Mouse (Mus musculus) lung, adult 2 months (tissue): ENCODE measurements around the gene Lrrc72. TPM values are rescaled to one million over a fixed set of nuclear protein-coding genes. Genes with fewer than 3 reads are reported as not detected.
A peak's percentile ranks its signal among the peaks of the same experiment; 100 is the strongest.

Experiments used
- DNase-seq: peaks from one replicate; pipeline ENCODE4 v3.0.0; 2022
- H3K4me1 ChIP-seq: fragments of 200-500 bp; 2 replicates; pipeline ENCODE4 v1.6.1; 2011; ENCODE audit warnings: low read length; ENCODE audit not compliant: control insufficient read depth, insufficient read depth
- H3K4me3 ChIP-seq: fragments of 200-500 bp; replicated peaks from 2 replicates; pipeline ENCODE3; 2011; ENCODE audit warnings: low read depth, mild to moderate bottlenecking, control low read depth, low read length; ENCODE audit errors: extremely low read depth
- CTCF ChIP-seq: fragments of 200-500 bp; IDR thresholded peaks from 2 replicates; pipeline ENCODE4 v1.5.1; 2011; ENCODE audit warnings: mild to moderate bottlenecking, low read length, control low read depth; ENCODE audit not compliant: insufficient read depth
- POLR2A ChIP-seq: fragments of 200-500 bp; IDR thresholded peaks from 2 replicates; pipeline ENCODE4 v1.6.1; 2011; ENCODE audit warnings: low read depth, mild to moderate bottlenecking, control low read depth, low read length, borderline replicate concordance; ENCODE audit errors: extremely low read depth
- WGBS: fragments of 180-500 bp; shearing (Covaris S2); methylation state at CpG from one replicate; pipeline ENCODE4 v1.1.7; 2018; 5-methylcytosine and 5-hydroxymethylcytosine counted together
- polyA plus RNA-seq: library from polyadenylated mRNA; depleted of rRNA; stranded (reverse); fragments of >200 nt; gene quantifications from 2 replicates; pipeline ENCODE4 v1.2.3, GENCODE M21; 2012; rRNA removed

Lrrc72 gene
- polyA plus RNA-seq, 1 experiment = not detected

DNA sequence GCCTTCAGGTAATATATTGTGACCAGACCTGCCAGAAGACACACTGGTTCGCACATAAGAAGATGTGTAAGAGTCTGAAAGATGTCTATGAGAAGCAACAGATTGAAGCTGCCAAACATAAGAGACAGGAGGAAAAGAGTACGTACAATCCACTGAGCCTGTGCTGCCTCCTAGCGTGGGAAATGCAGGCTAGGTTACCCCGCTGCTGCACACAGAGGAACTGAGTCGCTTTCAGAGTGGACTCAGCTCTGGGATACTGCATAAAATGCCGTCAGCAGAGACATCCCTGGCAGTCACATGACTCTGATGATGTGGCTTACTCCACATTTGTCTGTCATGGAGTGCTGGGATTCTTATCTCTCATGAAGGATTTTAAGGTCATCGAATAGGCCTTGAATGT lies 58.2 kb downstream of the Lrrc72 start:
- H3K4me1 ChIP-seq = no peaks in the 10 kb centered on the region
- DNase-seq = no peak
- TF ChIP-seq CTCF (peak; percentile 6; the same call in 1 of the 2 replicates), POLR2A (no peak)
- 89% methylated on average over 7 of the region's 7 CpGs for WGBS
- no peak overlapping the region for H3K4me3 ChIP-seq

- no peak overlapping the region for H3K4me3 ChIP-seq
- H3K4me1 ChIP-seq = no peaks in the 10 kb centered on the region
- DNase-seq = no peak
- WGBS = 78% methylated on average over 5 of the region's 5 CpGs
- no peak for TF ChIP-seq POLR2A
- TF ChIP-seq CTCF = no peak
Observed at GRCm38 (mm10) chr12:36190343-36190742, 62.9 kb downstream of the Lrrc72 start.

DNA sequence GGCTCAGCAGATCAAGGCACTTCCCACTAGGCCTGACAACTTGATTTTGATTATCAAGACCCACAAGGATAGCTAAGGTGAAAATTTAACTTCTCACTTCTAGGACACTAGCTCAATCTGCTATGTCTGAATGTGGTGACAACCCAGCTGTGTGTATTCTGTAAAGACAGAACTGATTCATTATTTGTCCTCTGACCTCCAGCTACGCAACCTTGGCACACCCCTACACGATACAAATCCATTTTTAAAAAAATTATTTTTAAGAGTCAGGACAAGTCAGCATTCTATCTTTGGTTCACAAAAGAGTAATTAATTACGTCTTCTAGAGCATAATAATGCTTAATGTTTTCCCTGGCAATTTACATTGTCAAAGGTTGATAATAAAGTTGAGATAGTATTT lies 63.6 kb downstream of the Lrrc72 start:
- WGBS = 81% methylated on average over 3 of the region's 3 CpGs
- no peaks in the 10 kb centered on the region for H3K4me1 ChIP-seq
- DNase-seq = no peak
- H3K4me3 ChIP-seq = no peak overlapping the region
- no peak for TF ChIP-seq POLR2A
- no peak for TF ChIP-seq CTCF

DNA sequence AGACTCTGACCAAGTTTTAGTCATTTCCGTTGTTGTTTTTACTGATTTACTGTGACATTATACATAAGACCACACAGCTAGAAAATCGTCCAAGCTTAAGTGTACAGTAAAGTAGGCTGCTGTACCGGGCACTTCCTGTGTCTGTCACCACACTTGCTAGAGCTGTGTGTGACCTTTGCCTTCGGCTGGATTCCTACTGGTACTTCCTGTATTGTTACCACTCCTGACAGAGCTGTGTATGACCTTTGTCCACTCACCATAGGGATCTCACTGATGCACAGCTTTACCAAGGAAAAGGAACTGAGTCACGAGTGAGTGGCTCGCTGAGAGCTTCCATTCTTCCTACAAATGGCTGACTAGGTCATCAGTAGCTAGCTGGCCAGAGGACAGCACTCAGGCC lies 66.1 kb downstream of the Lrrc72 start:
- H3K4me3 ChIP-seq = no peak overlapping the region
- 58% methylated on average over 6 of the region's 6 CpGs for WGBS
- no peak for DNase-seq
- H3K4me1 ChIP-seq = peaks cover 3% of the 10 kb centered on the region; the same call in 1 of the 2 replicates
- no peak for TF ChIP-seq POLR2A
- TF ChIP-seq CTCF = no peak

DNA sequence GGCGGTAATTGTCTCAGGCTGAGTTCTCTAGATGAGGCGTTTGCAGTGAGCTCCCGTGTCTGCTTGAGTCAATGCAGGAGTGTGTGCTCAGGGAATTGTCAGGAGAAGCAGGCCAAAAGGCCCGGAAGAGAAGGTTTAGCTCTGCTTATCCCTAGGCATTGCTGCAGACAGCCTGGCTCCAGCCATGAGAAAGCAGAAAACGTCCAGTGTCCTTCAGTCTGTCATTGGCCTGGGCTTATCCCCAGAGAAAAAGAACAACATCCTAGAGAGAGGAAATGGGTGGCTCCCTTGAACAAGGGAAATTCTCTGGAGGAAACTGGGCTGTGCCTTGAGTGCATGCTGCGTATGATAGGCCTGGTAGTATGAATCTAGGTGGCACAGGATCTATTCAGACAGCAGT lies 70.6 kb downstream of the Lrrc72 start:
- H3K4me1 ChIP-seq = peaks cover 3% of the 10 kb centered on the region; the same call in 1 of the 2 replicates
- H3K4me3 ChIP-seq = peak overlapping the region; percentile 21
- no peak for TF ChIP-seq POLR2A
- no peak for TF ChIP-seq CTCF
- no peak for DNase-seq
- 49% methylated on average over 6 of the region's 6 CpGs for WGBS

DNA sequence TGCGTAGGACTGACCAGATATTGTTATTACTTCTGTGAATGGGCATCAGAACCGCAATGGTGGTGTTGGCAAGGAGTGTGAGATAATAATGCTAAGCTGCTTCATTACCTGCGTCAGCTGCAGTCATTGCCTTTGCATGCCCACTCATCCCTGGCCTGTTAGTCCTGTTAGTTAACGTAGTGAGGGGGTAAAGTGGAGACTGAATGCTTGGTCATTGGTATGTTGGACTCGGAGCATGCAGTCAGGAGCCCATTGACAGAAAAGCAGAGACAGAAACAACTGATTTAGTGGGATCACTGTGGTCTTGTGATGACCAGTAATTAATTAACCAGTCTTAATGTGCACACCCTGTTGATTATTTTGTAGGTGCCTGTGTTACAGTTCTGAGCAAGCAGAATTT lies 76.0 kb downstream of the Lrrc72 start:
- 95% methylated on average over 5 of the region's 5 CpGs for WGBS
- no peaks in the 10 kb centered on the region for H3K4me1 ChIP-seq

GRCm38 (mm10) chr12:36165299-36165698 lies 87.9 kb downstream of the Lrrc72 start:
- 76% methylated on average over 1 of the region's 1 CpGs for WGBS

More for the DNA sequence above, 76.0 kb downstream of the Lrrc72 start:
- no peak for DNase-seq
- no peak for TF ChIP-seq POLR2A
- TF ChIP-seq CTCF = no peak
- no peak overlapping the region for H3K4me3 ChIP-seq

DNA sequence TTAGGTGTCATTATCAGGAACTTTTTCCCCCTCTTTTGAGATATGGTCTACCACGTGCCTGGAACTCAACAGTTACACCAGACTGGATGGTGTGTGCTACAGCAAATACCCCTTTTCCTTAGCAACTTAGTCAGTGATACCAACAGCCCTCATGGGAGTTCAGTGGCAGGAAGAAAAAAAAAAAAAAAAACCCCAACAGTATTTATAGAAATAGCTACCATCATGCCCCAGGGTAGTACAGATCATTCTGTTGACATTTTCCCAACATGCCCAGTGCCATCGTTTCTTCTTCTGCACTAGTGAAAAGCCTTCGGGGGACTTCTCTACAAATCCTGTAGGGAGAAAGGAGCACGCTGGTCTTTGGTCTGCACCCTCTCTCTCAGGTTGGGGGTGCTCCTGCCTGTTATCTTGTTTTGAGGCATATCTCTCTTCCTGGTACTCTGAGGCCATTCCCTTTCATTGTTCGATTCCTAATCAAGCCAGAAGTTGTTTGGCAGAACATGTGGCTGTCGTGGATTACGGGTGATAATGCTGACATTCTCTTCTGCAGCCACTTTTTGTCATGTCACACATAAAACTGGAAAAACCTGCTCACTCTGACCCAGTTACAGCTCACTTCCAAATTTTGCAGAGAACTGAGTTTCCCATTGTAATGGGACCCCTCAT lies 88.9 kb downstream of the Lrrc72 start:
- Histone ChIP-seq H3K4me1 (no peaks in the 10 kb centered on the region), H3K4me3 (no peak overlapping the region)
- DNase-seq = no peak
- 58% methylated on average over 7 of the region's 7 CpGs for WGBS
- TF ChIP-seq CTCF = no peak
- no peak for TF ChIP-seq POLR2A

More at GRCm38 (mm10) chr12:36165299-36165698, 87.9 kb downstream of the Lrrc72 start:
- Histone ChIP-seq H3K4me1 (no peaks in the 10 kb centered on the region), H3K4me3 (no peak overlapping the region)
- TF ChIP-seq POLR2A (no peak), CTCF (no peak)
- DNase-seq = no peak

Other genes with a start within 250 kb of the Lrrc72 start
- gene Tspan13, start 210.9 kb downstream of the Lrrc72 start, polyA plus RNA-seq = 614 and 805 TPM in 2 replicates
- 6.0 and 9.3 TPM in 2 replicates for gene Ankmy2, start 96.3 kb downstream of the Lrrc72 start, polyA plus RNA-seq
- 5.5 and 11.1 TPM in 2 replicates for gene Bzw2, start 95.3 kb downstream of the Lrrc72 start, polyA plus RNA-seq
- 0.06 and 0.71 TPM in 2 replicates for gene Sostdc1, start 60.7 kb upstream of the Lrrc72 start, polyA plus RNA-seq
- 1.8 TPM in 2 replicates for gene Ispd, start 128.1 kb upstream of the Lrrc72 start, polyA plus RNA-seq
- 1.6 and 2.3 TPM in 2 replicates for gene D630036H23Rik, start 128.8 kb upstream of the Lrrc72 start, polyA plus RNA-seq